Mouse (Mus musculus): Measurements from ENCODE around the gene Kcnc2.

DNA sequence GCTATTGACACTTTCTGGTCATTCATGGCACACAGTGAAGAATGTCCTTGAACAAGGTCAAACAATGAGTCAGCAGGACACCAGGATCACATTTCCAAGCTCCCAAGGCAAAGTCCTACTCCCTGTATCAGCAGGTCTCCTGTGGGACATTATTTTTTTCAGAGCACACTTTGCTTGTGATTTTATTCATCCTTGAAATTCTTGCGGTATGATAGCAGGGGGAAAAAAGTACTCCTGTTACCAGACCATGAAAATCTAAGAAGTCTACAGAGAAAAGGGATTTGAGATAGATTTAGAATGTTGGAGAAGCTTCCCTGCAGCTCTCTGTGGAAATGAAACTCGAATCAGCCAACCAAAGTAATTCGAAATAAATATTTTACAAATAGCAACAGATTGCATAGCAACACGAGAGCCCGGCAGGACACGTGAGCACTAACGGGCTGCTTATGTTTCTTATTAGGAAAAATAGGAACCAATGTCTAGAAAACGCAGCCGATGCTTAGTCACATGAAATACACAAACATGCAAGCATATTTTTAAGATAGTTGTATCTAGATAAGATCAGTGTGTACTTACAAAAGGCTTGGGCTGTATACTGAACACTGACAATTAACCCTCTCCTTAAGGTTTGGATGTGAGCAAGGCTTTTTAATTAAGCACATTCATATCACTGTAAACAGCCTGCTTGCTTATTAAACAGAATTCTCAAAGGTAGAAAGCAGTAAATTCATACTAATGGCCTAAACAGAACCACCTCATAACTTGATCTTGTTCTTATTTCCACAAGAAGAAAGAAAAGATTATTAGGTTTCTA lies 129.9 kb downstream of the Kcnc2 start:
- TF ChIP-seq CTCF (IDR thresholded peaks at IDR 0.05; ENCODE audit: borderline replicate concordance, control insufficient read depth, extremely low read depth, insufficient read depth, low read length, poor library complexity) (no peak), POLR2A (IDR thresholded peaks at IDR 0.05; ENCODE audit: control insufficient read depth, extremely low read depth, insufficient read depth, low read length, poor library complexity) (no peak)

Data from thymus, adult 2 months (tissue).